Mouse (Mus musculus): ENCODE measurements at regions not wholly inside any gene's neighbourhood (a gene's known extent, or its start where the extent isn't known, plus 50 kb on each side); places are given as distances from the start of the nearest gene placed in this dataset.

- TF ChIP-seq CTCF (IDR thresholded peaks at IDR 0.05; ENCODE audit: low read depth) (peak; percentile 83), EP300 (optimal IDR thresholded peaks at IDR 0.05) (no peak)
These were observed 175.9 kb downstream of the Rps12 start for GRCm38 (mm10) chr10:23611183-23611582.
